In genomic region chr12:111813111-111813765, GRCm38 (mm10) we compare ENCODE assay signal across 8 mouse cellular contexts. TPM values are rescaled to one million over a fixed set of nuclear protein-coding genes. Genes with fewer than 3 reads are reported as not detected.
A peak's percentile ranks its signal among the peaks of the same experiment; 100 is the strongest.
DNase-seq lines count a peak whose midpoint lies in the region; ATAC-seq and TF ChIP-seq lines count a peak whose summit lies in the region.

No protein-coding gene starts in this region.

- no peak for TF ChIP-seq EP300 in CH12.LX (IDR thresholded peaks at IDR 0.05; ENCODE audit: low read length)

- H3K79me2 ChIP-seq in CH12.LX (replicated peaks; ENCODE audit: control insufficient read depth, extremely low read depth, insufficient read depth, poor library complexity, severe bottlenecking): no peaks in the 10 kb centered on the region
- H3K79me2 ChIP-seq in macrophage (ENCODE audit: inconsistent target): peaks cover 25% of the 10 kb centered on the region; the same call in 1 of the 2 replicates

- TF ChIP-seq POLR2A in CH12.LX (IDR thresholded peaks at IDR 0.05; ENCODE audit: low read depth, low read length): no peak

- TF ChIP-seq RAD21 in CH12.LX (IDR thresholded peaks at IDR 0.05; ENCODE audit: low read depth, low read length): no peak

- no peaks in the 10 kb centered on the region for H3K9me3 ChIP-seq in CH12.LX (replicated peaks; ENCODE audit: low read length)
- no peaks in the 10 kb centered on the region for H3K9me3 ChIP-seq in hindbrain, embryonic 14.5 days (ENCODE audit: control insufficient read depth, low read length)

- 7% methylated on average over 27 of the region's 27 CpGs for WGBS in hindbrain, embryonic 14.5 days
- WGBS in macrophage (ENCODE audit: missing documents): 8% methylated on average over 27 of the region's 27 CpGs

- peak overlapping the region; percentile 72 for H3K4me2 ChIP-seq in CH12.LX (ENCODE audit: insufficient read depth, low read depth, poor library complexity, severe bottlenecking)
- H3K4me2 ChIP-seq in hindbrain, embryonic 14.5 days (replicated peaks): peak overlapping the region; percentile 71

- ATAC-seq in common myeloid progenitor, adult 5-6 weeks (replicated peaks; ENCODE audit: low read depth, poor library complexity, severe bottlenecking): peak; percentile 1; the same call in 1 of the 2 replicates
- no peak for ATAC-seq in hindbrain, embryonic 14.5 days (ENCODE audit: low FRiP score)

- peak overlapping the region; percentile 76 for H3K27ac ChIP-seq in gastrocnemius, adult 2 months
- H3K27ac ChIP-seq in CH12.LX (ENCODE audit: insufficient read depth, low read depth) (no peak overlapping the region), macrophage (peak overlapping the region; percentile 25)
- no peak overlapping the region for H3K27ac ChIP-seq in hindbrain, embryonic 14.5 days

- dilution Hi-C loops in CH12.LX (cut with MboI; ENCODE audit: extremely low pct_ligation_motif_present, extremely low pct_unique_long_range_greater_than_20kb, low sequenced_read_pairs): no loop called here

- peak overlapping the region; percentile 27; the same call in 1 of the 2 replicates for H3K9ac ChIP-seq in CH12.LX (ENCODE audit: insufficient read depth, low read depth)
- H3K9ac ChIP-seq in hindbrain, embryonic 14.5 days: peak overlapping the region; percentile 44

- peaks cover 16 to 37% of the 10 kb centered on the region in 2 experiments for H3K4me1 ChIP-seq in CH12.LX (ENCODE audit: control insufficient read depth in 1 of 2, insufficient read depth in 2 of 2)
- H3K4me1 ChIP-seq in hindbrain, embryonic 14.5 days (replicated peaks; ENCODE audit: control insufficient read depth, insufficient read depth, low read length): peaks cover 15% of the 10 kb centered on the region

- in situ Hi-C loops in CH12.LX (cut with MboI; ENCODE audit: low pct_ligation_motif_present, low pct_unique_long_range_greater_than_20kb, low sequenced_read_pairs): no loop called here

- H3K27me3 ChIP-seq in CH12.LX (replicated peaks): no peaks in the 10 kb centered on the region
- H3K27me3 ChIP-seq in hindbrain, embryonic 14.5 days (ENCODE audit: control insufficient read depth, insufficient read depth, low read length): no peaks in the 10 kb centered on the region

- TF ChIP-seq CTCF in gastrocnemius, adult 2 months (IDR thresholded peaks at IDR 0.05): no peak
- no peak for TF ChIP-seq CTCF in CH12.LX (conservative IDR thresholded peaks at IDR 0.05 in 1 of 2, IDR thresholded peaks at IDR 0.05 in 1 of 2; ENCODE audit: low read depth in 2 of 2, low read length in 2 of 2)

- H3K4me3 ChIP-seq in gastrocnemius, adult 2 months: peak overlapping the region; percentile 88
- H3K4me3 ChIP-seq in CH12.LX (replicated peaks in 1 of 3; ENCODE audit: low read depth in 2 of 3, low read length in 2 of 3, poor library complexity in 1 of 3): peak overlapping the region; percentile 63 to 82 (median 71)
- H3K4me3 ChIP-seq in hindbrain, embryonic 14.5 days (replicated peaks; ENCODE audit: low read length): peak overlapping the region; percentile 58
- peak overlapping the region; percentile 87 for H3K4me3 ChIP-seq in macrophage (ENCODE audit: inconsistent target)

- intact Hi-C loops in gastrocnemius, adult 2 months (cut with DNase I): loop anchor here (10.0 kb wide), 1 partner anchor 1012 kb away; the partner anchor contains the start of gene Cdca4
- intact Hi-C loops in gastrocnemius, postnatal 36 days (cut with DNase I): no loop called here
- intact Hi-C loops in left cerebral cortex, postnatal 4 days (cut with DNase I): no loop called here

- DNase-seq in gastrocnemius, adult 2 months: peak; percentile 47
- DNase-seq in gastrocnemius, postnatal 36 days: no peak
- no peak for DNase-seq in CH12.LX (ENCODE audit: extremely low read depth)
- DNase-seq in hindbrain, embryonic 14.5 days (ENCODE audit: low spot score): no peak
- no peak for DNase-seq in left cerebral cortex, postnatal 4 days
- DNase-seq in right cerebral cortex, postnatal 14 days: no peak

- H3K36me3 ChIP-seq in CH12.LX (replicated peaks in 1 of 2; ENCODE audit: control insufficient read depth in 1 of 2, insufficient read depth in 1 of 2, low read length in 1 of 2): peaks cover 19 to 44% of the 10 kb centered on the region in 2 experiments
- peaks cover 8% of the 10 kb centered on the region for H3K36me3 ChIP-seq in hindbrain, embryonic 14.5 days (replicated peaks; ENCODE audit: control insufficient read depth, insufficient read depth)
- H3K36me3 ChIP-seq in macrophage (ENCODE audit: inconsistent target): no peaks in the 10 kb centered on the region

TF ChIP-seq in CH12.LX, 34 proteins besides CTCF, POLR2A, EP300 and RAD21:
- TF ChIP-seq MYC (IDR thresholded peaks at IDR 0.05; ENCODE audit: low read depth, low read length) (no peak), JUND (conservative IDR thresholded peaks at IDR 0.05; ENCODE audit: low read depth, low read length) (no peak), JUN (IDR thresholded peaks at IDR 0.05; ENCODE audit: insufficient read depth, low read depth, low read length) (no peak), CHD2 (IDR thresholded peaks at IDR 0.05; ENCODE audit: low read length) (no peak), ZC3H11A (IDR thresholded peaks at IDR 0.05; ENCODE audit: low read depth, low read length) (no peak), MXI1 (IDR thresholded peaks at IDR 0.05; ENCODE audit: low read depth, low read length) (no peak), MAFK (IDR thresholded peaks at IDR 0.05; ENCODE audit: insufficient replicate concordance, low read length) (no peak), POLR2AphosphoS2 (IDR thresholded peaks at IDR 0.05; ENCODE audit: low read depth, low read length) (no peak), SIN3A (IDR thresholded peaks at IDR 0.05; ENCODE audit: low read length) (no peak), ELF1 (IDR thresholded peaks at IDR 0.05; ENCODE audit: low read depth, low read length) (no peak), ZMIZ1 (IDR thresholded peaks at IDR 0.05; ENCODE audit: low read depth, low read length) (no peak), IRF4 (IDR thresholded peaks at IDR 0.05; ENCODE audit: low read depth, low read length) (no peak), TCF12 (IDR thresholded peaks at IDR 0.05; ENCODE audit: low read depth, low read length) (no peak), ZNF384 (IDR thresholded peaks at IDR 0.05; ENCODE audit: low read depth, low read length) (no peak), ETS1 (conservative IDR thresholded peaks at IDR 0.05; ENCODE audit: low read depth, low read length) (no peak), E2F4 (IDR thresholded peaks at IDR 0.05; ENCODE audit: insufficient replicate concordance, low read depth, low read length) (no peak), NELFE (IDR thresholded peaks at IDR 0.05; ENCODE audit: low read depth, low read length) (no peak)

RNA-seq across cellular contexts. Expression of gene Xrcc3, which starts 0.4 kb away (rescaled TPM):
- total RNA-seq in gastrocnemius, adult 2 months (2021): under 1 TPM in 1 of 2 experiments, not detected in 1; 0.47 TPM
- total RNA-seq in gastrocnemius, postnatal 36 days (2021): under 1 TPM; 0.43 to 0.47 TPM
- total RNA-seq in CH12.LX (2012; rRNA removed) (16.3 and 21.8 TPM in 2 replicates), CH12.LX (2014; rRNA removed) (7.4 and 11.8 TPM in 2 replicates)
- polyA plus RNA-seq in CH12.LX (2012; ENCODE audit: insufficient read length, low read depth) (12.9 and 13.3 TPM in 2 replicates), macrophage (2018) (0.75 to 4.9 TPM (median 1.3 TPM) in 3 replicates)
- 6.6 and 8.4 TPM in 2 replicates for total RNA-seq in common myeloid progenitor, adult 5-6 weeks (2017)
- 2.6 and 3.1 TPM in 2 replicates for polyA plus RNA-seq in hindbrain, embryonic 14.5 days (2014; fragmentation: Nextera tagmentation; extraction: Ambion mirVana)
- 10 to 100 TPM in 1 of 26 experiments, 1 to 10 TPM in 23, under 1 TPM in 1, not detected in 1; 0.75 to 11.5 (median 3.8) TPM for total RNA-seq in macrophage (2018; cell fraction: chromatin; rRNA removed)
- total RNA-seq in macrophage (2018; cell fraction: cytosol; rRNA removed): 1 to 10 TPM in 12 of 26 experiments, under 1 TPM in 14; 0.19 to 1.8 (median 0.94) TPM
- 1 to 10 TPM in 20 of 26 experiments, under 1 TPM in 6; 0.35 to 10.0 (median 1.9) TPM for total RNA-seq in macrophage (2018; cell fraction: nucleus; rRNA removed)
- total RNA-seq in left cerebral cortex, postnatal 4 days (2021): 1 to 10 TPM; 1.5 to 2.2 TPM

RNA-seq across cellular contexts. Expression of gene Zfyve21, which starts 0.7 kb away (rescaled TPM):
- 10 to 100 TPM; 15.6 to 18.0 TPM for total RNA-seq in gastrocnemius, adult 2 months (2021)
- 10 to 100 TPM; 10.4 to 16.2 TPM for total RNA-seq in gastrocnemius, postnatal 36 days (2021)
- total RNA-seq in CH12.LX (2012; rRNA removed) (5.9 and 8.4 TPM in 2 replicates), CH12.LX (2014; rRNA removed) (6.3 and 7.6 TPM in 2 replicates)
- polyA plus RNA-seq in CH12.LX (2012; ENCODE audit: insufficient read length, low read depth) (3.3 and 4.1 TPM in 2 replicates), macrophage (2018) (5.7 to 14.3 TPM (median 12.7 TPM) in 3 replicates)
- total RNA-seq in common myeloid progenitor, adult 5-6 weeks (2017): 8.4 and 12.3 TPM in 2 replicates
- 36.7 and 40.1 TPM in 2 replicates for polyA plus RNA-seq in hindbrain, embryonic 14.5 days (2014; fragmentation: Nextera tagmentation; extraction: Ambion mirVana)
- total RNA-seq in macrophage (2018; cell fraction: chromatin; rRNA removed): 10 to 100 TPM in 8 of 26 experiments, 1 to 10 TPM in 18; 1.5 to 24.7 (median 5.8) TPM
- total RNA-seq in macrophage (2018; cell fraction: cytosol; rRNA removed): 10 to 100 TPM in 9 of 26 experiments, 1 to 10 TPM in 17; 4.7 to 15.3 (median 7.5) TPM
- total RNA-seq in macrophage (2018; cell fraction: nucleus; rRNA removed): 10 to 100 TPM in 3 of 26 experiments, 1 to 10 TPM in 22, under 1 TPM in 1; 0.58 to 15.8 (median 4.8) TPM
- 10 to 100 TPM; 11.6 to 12.6 TPM for total RNA-seq in left cerebral cortex, postnatal 4 days (2021)

RNA-seq across cellular contexts. Expression of gene Klc1, which starts 54.6 kb away (rescaled TPM):
- total RNA-seq in gastrocnemius, adult 2 months (2021): 10 to 100 TPM; 61.5 to 75.9 TPM
- 10 to 100 TPM; 55.2 to 59.3 TPM for total RNA-seq in gastrocnemius, postnatal 36 days (2021)
- total RNA-seq in CH12.LX (2012; rRNA removed) (45.2 and 55.1 TPM in 2 replicates), CH12.LX (2014; rRNA removed) (44.4 and 45.6 TPM in 2 replicates)
- polyA plus RNA-seq in CH12.LX (2012; ENCODE audit: insufficient read length, low read depth) (77.0 and 116 TPM in 2 replicates), macrophage (2018) (70.3 to 119 TPM (median 70.6 TPM) in 3 replicates)
- 39.2 and 98.8 TPM in 2 replicates for total RNA-seq in common myeloid progenitor, adult 5-6 weeks (2017)
- 586 and 635 TPM in 2 replicates for polyA plus RNA-seq in hindbrain, embryonic 14.5 days (2014; fragmentation: Nextera tagmentation; extraction: Ambion mirVana)
- total RNA-seq in macrophage (2018; cell fraction: chromatin; rRNA removed): 100 to 1,000 TPM; 209 to 782 (median 387) TPM
- total RNA-seq in macrophage (2018; cell fraction: cytosol; rRNA removed): 10 to 100 TPM; 52.3 to 86.8 (median 72.7) TPM
- total RNA-seq in macrophage (2018; cell fraction: nucleus; rRNA removed): 100 to 1,000 TPM in 25 of 26 experiments, 10 to 100 TPM in 1; 84.1 to 254 (median 153) TPM
- 100 to 1,000 TPM; 716 to 729 TPM for total RNA-seq in left cerebral cortex, postnatal 4 days (2021)

Comparison
In these comparisons a context has a peak if more than half of its experiments do, and no peak if none do; other contexts are left out.
1. H3K27ac ChIP-seq: peak in gastrocnemius, adult 2 months (single experiment) and macrophage (single experiment); none in CH12.LX (single experiment) and hindbrain, embryonic 14.5 days (single experiment).
2. Peak in every context shown above with its lines, with median percentiles within 50 percentile points of each other: H3K4me3 ChIP-seq.